Mouse (Mus musculus) lung, adult 2 months (tissue): Measurements from ENCODE around the gene Gm4871.

Experiments
- CTCF ChIP-seq: fragments of 200-500 bp; IDR thresholded peaks from 2 replicates; pipeline ENCODE4 v1.5.1; 2011; ENCODE audit warnings: mild to moderate bottlenecking, low read length, control low read depth; ENCODE audit not compliant: insufficient read depth
- POLR2A ChIP-seq: fragments of 200-500 bp; IDR thresholded peaks from 2 replicates; pipeline ENCODE4 v1.6.1; 2011; ENCODE audit warnings: low read depth, mild to moderate bottlenecking, control low read depth, low read length, borderline replicate concordance; ENCODE audit errors: extremely low read depth

DNA sequence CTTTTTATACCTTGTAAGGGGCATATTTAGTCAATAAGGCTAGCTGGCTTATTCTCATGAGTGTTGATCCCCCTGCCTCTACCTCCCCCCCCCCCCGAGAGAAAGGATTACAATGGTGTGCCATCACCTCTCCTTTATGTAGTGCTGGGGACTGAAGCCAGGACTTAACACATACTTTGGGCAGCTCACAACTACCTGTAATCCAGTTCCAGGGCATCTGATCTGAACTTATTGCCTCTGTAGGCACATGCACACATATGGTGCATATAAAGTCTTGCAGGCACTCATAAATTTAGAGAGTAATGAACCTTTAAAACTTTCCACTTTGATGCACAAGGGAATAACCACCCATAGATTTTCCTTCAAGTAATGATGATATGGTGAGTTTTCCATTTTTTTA, 18.3 kb downstream of the Gm4871 start:
- TF ChIP-seq POLR2A (no peak), CTCF (no peak)
